Mouse (Mus musculus) liver, adult 2 months (tissue): ENCODE results near the gene Olfr547. TPM values are rescaled to one million over a fixed set of nuclear protein-coding genes. Genes with fewer than 3 reads are reported as not detected.

ENCODE experiments used
- DNase-seq: peaks from one replicate; pipeline ENCODE4 v3.0.0-alpha.2; 2011; ENCODE audit warnings: low read depth, low spot score; ENCODE audit errors: extremely low read depth
- H3K27ac ChIP-seq: fragments of 200-500 bp; replicated peaks from 2 replicates; pipeline ENCODE4 v1.5.1; 2012; ENCODE audit warnings: low read depth, mild to moderate bottlenecking, control low read depth, inconsistent platforms, low read length; ENCODE audit not compliant: insufficient read depth
- H3K27me3 ChIP-seq: fragments of 200-500 bp; 2 replicates; pipeline ENCODE4 v1.6.1; 2012; ENCODE audit warnings: mild to moderate bottlenecking, moderate library complexity, low read length, inconsistent platforms; ENCODE audit not compliant: control insufficient read depth, insufficient read depth
- H3K36me3 ChIP-seq: fragments of 200-500 bp; 2 replicates; pipeline ENCODE4 v1.6.1; 2012; ENCODE audit warnings: low read length, inconsistent platforms; ENCODE audit not compliant: control insufficient read depth, insufficient read depth
- H3K4me1 ChIP-seq: fragments of 200-500 bp; 2 replicates; pipeline ENCODE4 v1.6.1; 2011; ENCODE audit warnings: low read length; ENCODE audit not compliant: control insufficient read depth, insufficient read depth
- H3K4me3 ChIP-seq: fragments of 200-500 bp; 2 replicates; pipeline ENCODE4 v1.5.1; 2011; ENCODE audit warnings: low read depth, mild to moderate bottlenecking, control low read depth, low read length, moderate library complexity; ENCODE audit not compliant: insufficient read depth
- H3K79me2 ChIP-seq: fragments of 200-500 bp; 2 replicates; pipeline ENCODE4 v1.6.1; 2012; ENCODE audit warnings: inconsistent platforms, mild to moderate bottlenecking, low read length, moderate library complexity; ENCODE audit not compliant: control insufficient read depth, insufficient read depth
- H3K9ac ChIP-seq: fragments of 200-500 bp; 2 replicates; pipeline ENCODE4 v1.6.1; 2012; ENCODE audit warnings: low read depth, mild to moderate bottlenecking, control low read depth, inconsistent platforms, low read length
- CTCF ChIP-seq: fragments of 200-500 bp; IDR thresholded peaks from 2 replicates; pipeline ENCODE4 v1.5.1; 2011; ENCODE audit warnings: low read depth, low read length, control low read depth
- POLR2A ChIP-seq: fragments of 200-500 bp; IDR thresholded peaks from 2 replicates; pipeline ENCODE4 v1.6.1; 2011; ENCODE audit warnings: low read length, control low read depth; ENCODE audit not compliant: insufficient read depth; ENCODE audit errors: extremely low read depth
- WGBS: fragments of 180-500 bp; shearing (Covaris S2); methylation state at CpG from one replicate; pipeline ENCODE4 v1.1.7; 2018; 5-methylcytosine and 5-hydroxymethylcytosine counted together
- polyA plus RNA-seq: library from polyadenylated mRNA; depleted of rRNA; stranded (reverse); fragments of >200 nt; gene quantifications from 2 replicates; pipeline ENCODE4 v1.2.3, GENCODE M21; 2012
- total RNA-seq: library from RNA; depleted of rRNA; stranded (reverse); fragments of >200 nt; gene quantifications from 2 replicates; pipeline ENCODE4 v1.2.3, GENCODE M21; 2014

The Olfr547 gene
- total and polyA plus RNA-seq, 2 experiments, result not detected

DNA sequence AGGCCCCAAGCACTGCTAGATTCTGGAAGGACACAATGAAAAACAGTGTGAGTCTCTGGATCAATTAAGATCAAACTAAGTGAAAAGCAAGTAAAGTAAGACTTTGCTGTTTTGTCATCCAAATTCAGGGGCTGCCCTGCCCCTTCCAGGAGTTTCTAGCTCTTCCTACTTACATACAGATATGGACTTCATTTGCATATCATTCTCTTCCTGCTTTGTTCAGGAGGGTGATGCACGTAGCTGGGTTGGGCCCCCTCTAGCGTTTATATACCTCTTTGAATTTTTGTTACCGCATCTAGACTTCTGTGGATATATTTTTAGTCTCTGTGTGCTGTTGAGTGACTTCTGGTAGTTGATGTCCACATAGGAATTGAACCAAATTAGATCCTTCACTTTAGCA lies 6.7 kb downstream of the Olfr547 start:
- WGBS, result 55% methylated on average over 3 of the region's 3 CpGs
- no peak overlapping the region for H3K9ac ChIP-seq
- DNase-seq, result no peak
- H3K79me2 ChIP-seq, result no peaks in the 10 kb centered on the region
- H3K4me3 ChIP-seq, result no peak overlapping the region
- TF ChIP-seq POLR2A, result no peak
- no peak for TF ChIP-seq CTCF
- no peaks in the 10 kb centered on the region for H3K36me3 ChIP-seq
- no peak overlapping the region for H3K27ac ChIP-seq
- no peaks in the 10 kb centered on the region for H3K27me3 ChIP-seq
- no peaks in the 10 kb centered on the region for H3K4me1 ChIP-seq

DNA sequence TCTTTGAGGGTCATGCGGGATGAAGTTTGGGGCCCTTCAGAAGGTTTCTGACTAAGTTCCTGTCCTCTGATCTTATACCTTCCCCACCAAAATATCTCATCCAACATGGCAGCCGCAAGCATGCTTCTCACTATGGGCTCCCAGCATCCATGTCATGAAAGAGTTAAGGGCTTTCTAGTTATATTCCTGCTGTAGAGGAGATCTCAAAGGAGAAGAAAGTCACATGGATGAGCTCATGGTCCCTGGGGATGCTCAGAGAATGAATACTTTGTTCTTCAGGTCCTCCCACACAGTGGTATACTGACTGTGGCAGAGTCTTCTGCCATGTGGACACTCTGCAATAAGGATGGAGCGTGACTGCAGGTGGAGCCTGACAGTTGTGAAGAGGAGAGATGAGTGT lies 15.0 kb downstream of the Olfr547 start, which contains the start of gene Olfr549:
Gene Olfr549 (plus strand): TSS at position 301 of the 400 bp plus-strand sequence.
- no peaks in the 10 kb centered on the region for H3K36me3 ChIP-seq
- no peaks in the 10 kb centered on the region for H3K79me2 ChIP-seq
- H3K27me3 ChIP-seq, result no peaks in the 10 kb centered on the region
- TF ChIP-seq CTCF (no peak), POLR2A (no peak)
- DNase-seq, result no peak
- H3K9ac ChIP-seq, result no peak within 1 kb of the TSS
- 88% methylated on average over 3 of the region's 3 CpGs for WGBS
- no peaks in the 10 kb centered on the region for H3K4me1 ChIP-seq
- H3K27ac ChIP-seq, result no peak within 1 kb of the TSS
- H3K4me3 ChIP-seq, result no peak within 1 kb of the TSS

DNA sequence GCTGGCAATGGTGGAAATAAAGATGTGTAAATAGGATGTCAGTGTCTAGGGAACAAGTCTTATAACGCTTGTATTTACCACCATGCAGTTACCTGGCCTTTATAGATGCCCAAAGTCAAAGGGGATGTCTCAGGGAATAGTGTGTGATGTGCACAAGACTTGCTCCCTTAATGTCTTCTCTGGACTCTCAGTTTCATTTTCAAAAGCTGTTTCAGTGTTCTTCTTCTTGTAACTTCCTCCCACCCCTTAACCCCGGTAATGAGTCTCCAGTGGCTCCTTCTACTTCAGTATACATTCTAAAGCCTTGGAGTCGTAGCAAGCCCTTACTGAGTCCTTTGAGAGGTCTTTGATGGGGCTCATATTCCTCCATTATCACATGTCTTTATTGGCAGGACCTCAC lies 18.7 kb downstream of the Olfr547 start:
- Histone ChIP-seq H3K4me1 (no peaks in the 10 kb centered on the region), H3K79me2 (no peaks in the 10 kb centered on the region), H3K27ac (no peak overlapping the region), H3K4me3 (no peak overlapping the region), H3K9ac (no peak overlapping the region), H3K27me3 (no peaks in the 10 kb centered on the region), H3K36me3 (no peaks in the 10 kb centered on the region)
- DNase-seq, result no peak
- TF ChIP-seq CTCF, result no peak
- no peak for TF ChIP-seq POLR2A
- WGBS, result 74% methylated on average over 3 of the region's 3 CpGs

DNA sequence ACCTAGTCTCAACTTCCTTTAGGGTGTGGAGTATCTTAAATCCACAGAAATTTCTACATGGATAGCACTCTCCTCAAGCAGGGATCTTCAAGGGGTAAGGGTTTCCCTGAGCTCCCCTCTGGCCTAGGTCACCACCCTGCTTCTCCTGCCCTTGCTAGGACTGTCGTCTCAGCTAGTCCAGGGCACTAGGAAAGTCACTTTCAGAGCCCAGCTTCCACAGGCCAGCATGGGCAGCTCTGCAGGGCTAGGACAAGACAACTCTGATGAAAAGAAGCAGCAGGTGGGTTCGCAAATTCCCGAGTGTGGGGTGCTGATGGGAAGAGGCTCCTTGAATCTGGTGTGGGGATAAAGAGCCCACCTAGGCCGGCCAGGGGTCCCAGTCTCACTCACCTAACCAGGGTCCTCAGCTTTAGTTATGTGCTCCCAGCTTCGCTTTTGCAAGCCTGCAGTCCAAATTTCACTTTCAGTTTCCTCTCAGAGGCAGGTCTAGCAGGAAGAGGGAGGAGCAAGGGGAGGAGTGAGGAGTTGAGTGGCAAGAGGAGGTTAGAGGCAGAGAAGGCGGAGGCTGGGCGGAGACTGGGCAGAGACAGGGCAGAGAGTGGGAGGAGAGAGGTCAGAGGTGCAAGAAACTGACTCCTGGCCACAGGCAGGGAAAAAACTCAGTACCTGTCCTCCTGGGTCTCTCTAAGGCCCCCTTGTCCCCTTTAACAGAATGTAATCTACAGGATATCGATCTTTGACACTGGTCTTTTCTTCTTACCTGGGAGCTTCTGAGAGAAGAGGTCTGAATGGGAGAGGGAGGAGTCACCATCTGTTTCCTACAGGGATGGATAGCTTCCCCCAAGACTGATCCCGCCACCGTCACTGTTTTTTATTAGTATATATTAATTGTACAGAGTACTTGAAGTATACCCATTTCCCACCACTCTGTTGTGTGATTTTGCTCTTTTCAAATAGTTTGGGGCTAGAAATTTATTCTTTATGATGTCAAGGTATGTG lies 30.7 kb downstream of the Olfr547 start, which contains the start of gene Trim21:
Gene Trim21 (minus strand): TSS at position 488 of the 999 bp plus-strand sequence.
- peak within 1 kb of the TSS; percentile 58 for H3K4me3 ChIP-seq
- peak within 1 kb of the TSS; percentile 64 for H3K27ac ChIP-seq
- no peak for TF ChIP-seq CTCF
- 0 out of 2 replicates have a peak, but pooled peaks have one; percentile 23 for TF ChIP-seq POLR2A
- DNase-seq, result peak; percentile 96
- peak within 1 kb of the TSS; percentile 73 for H3K9ac ChIP-seq
- no peaks in the 10 kb centered on the region for H3K27me3 ChIP-seq
- WGBS, result 11% methylated on average over 10 of the region's 10 CpGs
- H3K4me1 ChIP-seq, result peaks cover 4% of the 10 kb centered on the region; the same call in 1 of the 2 replicates
- no peaks in the 10 kb centered on the region for H3K79me2 ChIP-seq
- peaks cover 20% of the 10 kb centered on the region for H3K36me3 ChIP-seq

DNA sequence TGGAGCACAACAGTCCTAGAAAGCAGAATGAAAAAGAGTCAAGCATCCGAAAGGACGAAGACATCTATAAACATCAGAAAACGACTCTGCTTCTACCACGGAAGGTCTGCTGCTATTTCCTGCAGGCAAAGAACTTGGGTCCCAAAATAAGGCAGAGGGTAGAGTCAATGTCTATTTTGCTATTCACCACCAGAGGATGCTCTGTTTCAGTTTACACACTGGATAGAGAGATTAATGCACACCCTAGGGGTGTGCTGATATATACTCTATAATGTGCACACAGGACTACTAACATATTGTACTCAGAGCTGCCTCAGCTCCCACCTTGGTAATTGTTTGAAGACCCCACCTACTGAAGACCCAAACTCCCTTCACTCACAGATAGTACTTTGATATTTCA lies 31.7 kb downstream of the Olfr547 start:
- DNase-seq, result no peak
- H3K4me3 ChIP-seq, result no peak overlapping the region
- TF ChIP-seq POLR2A, result no peak
- TF ChIP-seq CTCF, result no peak
- no peak overlapping the region for H3K9ac ChIP-seq
- no peak overlapping the region for H3K27ac ChIP-seq
- no peaks in the 10 kb centered on the region for H3K27me3 ChIP-seq
- H3K79me2 ChIP-seq, result no peaks in the 10 kb centered on the region
- peaks cover 4% of the 10 kb centered on the region; the same call in 1 of the 2 replicates for H3K4me1 ChIP-seq
- WGBS, result 94% methylated on average over 4 of the region's 4 CpGs
- H3K36me3 ChIP-seq, result peaks cover 11% of the 10 kb centered on the region; the same call in 1 of the 2 replicates

DNA sequence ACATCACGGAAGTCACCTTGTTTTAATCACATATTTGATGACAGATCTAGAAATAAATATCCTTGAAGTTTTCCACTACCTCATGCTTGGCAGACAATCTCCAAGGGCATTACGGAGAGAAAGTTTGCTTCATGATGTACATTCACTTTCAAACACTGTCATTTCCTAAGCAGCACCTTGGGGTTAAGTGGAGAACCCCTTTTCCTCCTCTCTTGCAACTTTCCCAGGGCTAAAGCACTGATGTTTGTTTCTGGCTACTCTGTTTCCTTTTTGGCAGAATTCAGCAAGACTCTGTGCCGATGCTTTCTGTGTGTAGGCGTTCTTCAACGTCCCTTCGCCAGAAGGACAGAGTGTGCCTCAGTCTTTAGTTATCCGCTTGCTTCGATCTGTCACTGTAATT lies 36.6 kb downstream of the Olfr547 start, which contains the start of gene Olfr550:
Gene Olfr550 (plus strand): TSS at position 301 of the 400 bp plus-strand sequence.
- WGBS, result 90% methylated on average over 8 of the region's 8 CpGs
- H3K4me3 ChIP-seq, result no peak within 1 kb of the TSS
- DNase-seq, result no peak

More for the DNA sequence above, 36.6 kb downstream of the Olfr547 start, which contains the start of gene Olfr550:
- TF ChIP-seq POLR2A (no peak), CTCF (no peak)
- Histone ChIP-seq H3K9ac (no peak within 1 kb of the TSS), H3K4me1 (no peaks in the 10 kb centered on the region), H3K79me2 (no peaks in the 10 kb centered on the region), H3K27me3 (no peaks in the 10 kb centered on the region), H3K36me3 (no peaks in the 10 kb centered on the region), H3K27ac (no peak within 1 kb of the TSS)
